Mouse (Mus musculus) kidney, adult 2 months (tissue): ENCODE results near the gene Pitx1.

ENCODE experiments used
- CTCF ChIP-seq: fragments of 200-500 bp; conservative IDR thresholded peaks from 2 replicates; pipeline ENCODE4 v1.5.1; 2011; ENCODE audit warnings: low read depth, mild to moderate bottlenecking, control low read depth, low read length, moderate library complexity, mixed read lengths; ENCODE audit not compliant: insufficient read depth, insufficient read length
- POLR2A ChIP-seq: fragments of 200-500 bp; IDR thresholded peaks from one replicate; pipeline ENCODE4 v1.6.1; 2011; ENCODE audit warnings: low read depth, low read length, control low read depth

DNA sequence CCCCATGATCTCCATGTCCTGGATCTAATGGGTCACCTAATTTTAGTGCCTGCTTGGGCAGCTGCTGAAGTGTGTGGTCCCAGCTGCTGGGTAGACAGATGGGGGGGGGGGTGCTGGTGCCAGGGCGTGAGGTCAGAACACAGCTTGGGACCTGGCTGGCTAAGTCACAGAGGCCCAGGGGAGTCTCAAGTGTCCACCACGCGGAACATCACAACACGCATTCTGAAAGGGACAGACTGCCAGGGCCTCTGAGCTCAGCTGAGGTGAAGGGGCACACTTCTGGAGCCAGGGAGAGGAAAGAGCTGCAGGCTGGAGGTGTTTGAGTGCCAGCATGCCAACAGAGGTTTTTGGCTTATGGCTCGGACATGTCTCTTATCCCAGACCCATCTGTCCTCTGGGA is 14.7 kb upstream of the Pitx1 start:
- TF ChIP-seq POLR2A (no peak), CTCF (no peak)
